Mouse (Mus musculus) liver, embryonic 14.5 days (tissue): ENCODE results near the gene Msi1.

Experiments
- CTCF ChIP-seq: IDR thresholded peaks from 2 replicates; pipeline ENCODE4 v1.5.1; 2016; ENCODE audit warnings: antibody characterized with exemption, low read depth, control low read depth
- EP300 ChIP-seq: IDR thresholded peaks from 2 replicates; pipeline ENCODE4 v1.6.1; 2016; ENCODE audit warnings: antibody characterized with exemption, low read depth

GRCm38 (mm10) chr5:115428831-115429358 is 504 bp upstream of the Msi1 start:
- no peak for TF ChIP-seq CTCF
- TF ChIP-seq EP300 = no peak
